Mouse (Mus musculus) heart, embryonic 14.5 days (tissue): ENCODE measurements around the gene Pgap1. TPM values are rescaled to one million over a fixed set of nuclear protein-coding genes. Genes with fewer than 3 reads are reported as not detected.

Experiments
- ATAC-seq: fragments of 200-750 bp; cut with Nextera tagmentation; 2 replicates; pipeline ENCODE4 v1.8.0; 2017; ENCODE audit warnings: low read depth, moderate TSS enrichment; ENCODE audit not compliant: insufficient number of reproducible peaks, insufficient read depth, low FRiP score
- H3K27ac ChIP-seq, 2 experiments: fragments of 200-500 bp in 1 of 2; fragments of 300-500 bp in 1 of 2; sonication (generic) in 1 of 2; replicated peaks in 1 of 2; 2 replicates each; pipeline ENCODE4 v1.5.1; 2012 to 2014; ENCODE audit warnings: low read depth in 2 of 2, low read length in 2 of 2, control low read depth in 1 of 2, mild to moderate bottlenecking in 1 of 2, mixed read lengths in 1 of 2; ENCODE audit not compliant: control insufficient read depth in 1 of 2, insufficient read depth in 1 of 2
- H3K27me3 ChIP-seq: fragments of 300-500 bp; sonication (generic); 2 replicates; pipeline ENCODE4 v1.6.1; 2014; ENCODE audit warnings: mild to moderate bottlenecking, low read length, control low read depth; ENCODE audit not compliant: control insufficient read depth, insufficient read depth
- H3K36me3 ChIP-seq: fragments of 300-500 bp; sonication (generic); 2 replicates; pipeline ENCODE4 v1.6.1; 2014; ENCODE audit warnings: mild to moderate bottlenecking, control low read depth, low read length, mixed read lengths; ENCODE audit not compliant: control insufficient read depth, insufficient read depth
- H3K4me1 ChIP-seq, 2 experiments: fragments of 200-500 bp in 1 of 2; fragments of 300-500 bp in 1 of 2; sonication (generic) in 1 of 2; 2 replicates each; pipeline ENCODE4 v1.6.1; 2012 to 2014; ENCODE audit warnings: low read length in 2 of 2, control low read depth in 1 of 2, mixed read lengths in 1 of 2; ENCODE audit not compliant: control insufficient read depth in 2 of 2, insufficient read depth in 2 of 2
- H3K4me2 ChIP-seq: fragments of 300-500 bp; sonication (generic); 2 replicates; pipeline ENCODE4 v1.6.1; 2014; ENCODE audit warnings: mild to moderate bottlenecking, low read length
- H3K4me3 ChIP-seq, 2 experiments: fragments of 200-500 bp in 1 of 2; fragments of 300-500 bp in 1 of 2; sonication (generic) in 1 of 2; 2 replicates each; pipeline ENCODE4 v1.5.1; 2012 to 2014; ENCODE audit warnings: low read length in 2 of 2, mild to moderate bottlenecking in 2 of 2, control low read depth in 1 of 2, low read depth in 1 of 2, moderate library complexity in 1 of 2; ENCODE audit not compliant: control insufficient read depth in 1 of 2, insufficient read depth in 1 of 2
- H3K9ac ChIP-seq: fragments of 300-500 bp; sonication (generic); 2 replicates; pipeline ENCODE4 v1.6.1; 2014; ENCODE audit warnings: mild to moderate bottlenecking, low read length
- H3K9me3 ChIP-seq: fragments of 300-500 bp; sonication (generic); 2 replicates; pipeline ENCODE4 v1.6.1; 2016; ENCODE audit warnings: low read length, control low read depth; ENCODE audit not compliant: control insufficient read depth
- WGBS: fragments of 180-500 bp; shearing (Covaris S2); extraction: QIAGEN DNeasy Blood & Tissue Kit; methylation state at CpG from one replicate; pipeline ENCODE4 v1.1.7; 2014; 5-methylcytosine and 5-hydroxymethylcytosine counted together
- polyA plus RNA-seq: library from polyadenylated mRNA; unstranded; fragments of >200 nt; fragmentation: Nextera tagmentation; extraction: Ambion mirVana; gene quantifications from 2 replicates; pipeline ENCODE4 v1.2.1, GENCODE M21; 2014

The Pgap1 gene
- polyA plus RNA-seq, 1 experiment from 2014 or later, result 5.0 TPM

DNA sequence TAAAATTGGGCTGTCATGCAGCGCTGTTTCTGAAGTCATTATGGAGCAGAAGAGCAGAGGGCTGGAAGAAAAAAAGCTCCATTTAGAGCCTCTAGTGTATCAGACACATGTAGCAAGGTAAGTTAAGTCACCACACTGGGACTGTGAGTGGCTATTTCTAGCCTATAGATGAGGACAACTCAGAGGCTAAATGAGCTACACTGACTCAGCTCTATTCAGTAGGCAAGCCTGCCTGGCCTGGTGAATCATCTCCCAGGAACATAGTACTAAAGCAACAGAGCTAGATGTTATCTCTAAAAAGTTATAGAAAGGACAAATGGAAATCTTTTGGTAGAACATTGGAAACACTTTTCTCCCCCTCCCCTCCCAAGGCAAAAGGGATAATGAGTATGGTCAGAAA lies 90.1 kb downstream of the Pgap1 start:
- H3K4me1 ChIP-seq, result no peaks in the 10 kb centered on the region
- H3K27me3 ChIP-seq, result no peaks in the 10 kb centered on the region
- ATAC-seq, result no peak
- H3K4me2 ChIP-seq, result no peak overlapping the region
- no peaks in the 10 kb centered on the region for H3K36me3 ChIP-seq
- H3K9ac ChIP-seq, result no peak overlapping the region
- H3K4me3 ChIP-seq, result no peak overlapping the region
- 96% methylated on average over 1 of the region's 1 CpGs for WGBS
- no peak overlapping the region for H3K27ac ChIP-seq
- H3K9me3 ChIP-seq, result no peaks in the 10 kb centered on the region

GRCm38 (mm10) chr1:54452116-54452515 lies 105.4 kb downstream of the Pgap1 start:
- no peak overlapping the region for H3K4me3 ChIP-seq
- no peak for ATAC-seq
- H3K4me1 ChIP-seq, result no peaks in the 10 kb centered on the region
- no peak overlapping the region for H3K4me2 ChIP-seq
- no peaks in the 10 kb centered on the region; the same call in 1 of the 2 replicates for H3K27me3 ChIP-seq
- 84% methylated on average over 2 of the region's 2 CpGs for WGBS
- no peaks in the 10 kb centered on the region for H3K9me3 ChIP-seq
- no peak overlapping the region for H3K9ac ChIP-seq
- H3K27ac ChIP-seq, result no peak overlapping the region
- H3K36me3 ChIP-seq, result no peaks in the 10 kb centered on the region

DNA sequence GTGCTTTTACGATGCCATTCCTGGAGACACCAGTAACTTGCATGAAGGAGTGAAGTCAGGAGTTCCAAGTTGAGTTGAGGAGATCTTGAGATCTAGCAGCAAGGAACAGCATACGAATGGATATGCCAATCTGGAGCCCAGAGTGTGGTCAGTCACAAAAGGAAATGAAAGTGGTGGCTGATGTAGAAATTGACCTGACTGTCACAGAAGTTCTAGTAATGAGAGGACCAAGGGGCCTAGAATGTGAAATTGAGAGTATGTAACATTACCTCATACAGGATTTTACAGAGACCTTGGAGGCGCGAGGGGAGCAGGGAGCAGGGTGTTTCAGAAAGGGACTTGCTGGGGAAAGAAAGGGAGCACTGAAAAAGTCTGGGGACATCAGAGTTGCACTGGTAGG lies 108.7 kb downstream of the Pgap1 start:
- no peaks in the 10 kb centered on the region for H3K4me1 ChIP-seq
- no peak for ATAC-seq
- H3K4me3 ChIP-seq, result no peak overlapping the region
- H3K27me3 ChIP-seq, result peaks cover 3% of the 10 kb centered on the region; the same call in 1 of the 2 replicates
- H3K4me2 ChIP-seq, result no peak overlapping the region
- WGBS, result 74% methylated on average over 4 of the region's 4 CpGs
- H3K9ac ChIP-seq, result no peak overlapping the region
- H3K27ac ChIP-seq, result no peak overlapping the region
- H3K9me3 ChIP-seq, result no peaks in the 10 kb centered on the region
- H3K36me3 ChIP-seq, result no peaks in the 10 kb centered on the region

DNA sequence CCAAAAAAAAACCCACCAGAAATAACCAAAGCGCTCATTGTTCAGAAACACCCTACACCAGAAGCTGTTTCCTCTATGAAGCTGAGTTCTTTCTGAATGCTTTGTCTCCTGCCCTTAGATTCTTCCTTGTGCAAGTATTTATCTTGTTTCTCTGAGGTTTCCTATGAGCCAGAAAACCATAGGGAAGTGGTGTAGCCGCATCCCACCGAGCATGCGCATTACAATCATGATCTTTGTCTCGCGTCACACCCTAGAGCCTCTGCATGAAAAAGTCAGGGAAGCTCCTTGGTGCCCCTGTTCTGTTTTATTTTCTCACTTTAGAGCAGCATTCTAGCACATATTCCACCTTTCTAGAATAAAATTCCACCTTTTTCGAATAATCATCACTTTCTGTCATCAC lies 113.8 kb downstream of the Pgap1 start:
- no peak overlapping the region for H3K4me3 ChIP-seq
- ATAC-seq, result no peak
- no peak overlapping the region for H3K4me2 ChIP-seq
- H3K27ac ChIP-seq, result no peak overlapping the region
- peaks cover 3% of the 10 kb centered on the region; the same call in 1 of the 2 replicates for H3K27me3 ChIP-seq
- H3K4me1 ChIP-seq, result no peaks in the 10 kb centered on the region
- H3K36me3 ChIP-seq, result no peaks in the 10 kb centered on the region
- H3K9ac ChIP-seq, result no peak overlapping the region
- 47% methylated on average over 7 of the region's 7 CpGs for WGBS
- no peaks in the 10 kb centered on the region for H3K9me3 ChIP-seq

DNA sequence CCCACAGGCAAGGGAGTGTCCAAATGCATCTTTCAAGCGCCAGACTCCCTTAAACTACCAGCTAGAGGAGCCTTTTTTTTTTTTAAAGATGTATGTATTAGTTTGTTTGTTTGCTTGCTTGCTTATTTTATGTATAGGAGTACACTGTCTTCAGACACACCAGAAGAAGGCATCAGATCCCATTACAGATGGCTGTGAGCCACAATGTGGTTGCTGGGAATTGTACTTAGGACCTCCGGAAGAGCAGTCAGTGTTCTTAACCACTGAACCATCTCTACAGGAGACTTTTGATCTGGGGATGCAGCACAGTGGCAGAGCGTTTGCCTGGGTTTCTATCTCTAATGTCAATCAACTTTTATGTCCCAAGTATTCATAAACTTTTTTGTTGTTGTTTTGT lies 118.4 kb downstream of the Pgap1 start:
- Histone ChIP-seq H3K4me2 (peak overlapping the region; percentile 89), H3K36me3 (peaks cover 10% of the 10 kb centered on the region), H3K4me1 (peaks cover 0 to 7% of the 10 kb centered on the region in 2 experiments; a peak in 1 of 4 replicates), H3K9ac (peak overlapping the region; percentile 95), H3K27ac (no peak overlapping the region), H3K9me3 (no peaks in the 10 kb centered on the region), H3K4me3 (peak overlapping the region; percentile 90 to 97), H3K27me3 (no peaks in the 10 kb centered on the region)
- no peak for ATAC-seq
- WGBS, result 51% methylated on average over 3 of the region's 3 CpGs

DNA sequence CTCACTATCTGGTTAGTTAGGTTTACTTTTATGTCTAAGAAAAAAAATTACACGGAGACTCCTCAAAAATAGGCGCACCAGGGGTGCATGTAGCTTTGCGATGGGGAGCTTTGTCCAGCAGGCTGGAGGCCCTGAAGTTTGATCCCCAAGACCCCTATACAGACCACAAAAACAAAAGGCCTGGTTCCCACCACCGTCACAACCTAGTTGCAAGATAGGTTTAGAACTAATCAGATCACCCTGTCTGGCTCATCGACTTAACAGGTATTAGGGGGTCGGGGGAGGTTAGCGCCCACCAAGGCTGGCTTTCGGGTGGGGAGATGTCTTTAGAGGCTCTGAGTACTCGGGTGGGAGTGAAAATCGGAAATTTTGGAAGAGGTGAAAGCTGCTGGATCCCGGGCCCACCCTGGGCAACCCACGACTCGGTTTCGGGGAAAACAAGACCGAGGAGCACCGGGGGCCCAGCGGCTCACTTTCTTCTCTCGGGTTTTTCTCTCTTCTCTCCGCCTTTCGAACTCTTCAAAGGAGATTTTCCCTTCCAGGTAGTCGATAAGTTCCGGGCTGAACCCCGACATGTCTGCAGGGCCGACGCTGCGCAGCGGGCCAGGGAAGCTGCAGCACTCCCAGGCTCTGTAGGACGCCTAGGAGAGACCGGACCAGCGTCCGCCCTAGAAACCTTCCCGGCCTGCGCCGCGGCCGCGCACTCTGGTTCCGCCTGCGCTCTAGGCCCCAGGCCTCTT lies 119.0 kb downstream of the Pgap1 start, which contains the start of gene Gtf3c3:
TSS of gene Gtf3c3 (minus strand) at position 632 of the 740 bp plus-strand sequence.
- peak within 1 kb of the TSS in 1 of 2 experiments; percentile 14; a peak in 1 of 4 replicates for H3K27ac ChIP-seq
- H3K9ac ChIP-seq, result peak within 1 kb of the TSS; percentile 95
- no peaks in the 10 kb centered on the region for H3K9me3 ChIP-seq
- H3K36me3 ChIP-seq, result peaks cover 16% of the 10 kb centered on the region
- peak; percentile 90 for ATAC-seq
- H3K27me3 ChIP-seq, result no peaks in the 10 kb centered on the region
- H3K4me3 ChIP-seq, result peak within 1 kb of the TSS; percentile 90 to 97
- H3K4me2 ChIP-seq, result peak within 1 kb of the TSS; percentile 89
- WGBS, result 3% methylated on average over 38 of the region's 39 CpGs
- H3K4me1 ChIP-seq, result peaks cover 0 to 7% of the 10 kb centered on the region in 2 experiments; a peak in 1 of 4 replicates
